Mouse (Mus musculus) small intestine, adult 2 months (tissue): ENCODE results near the gene Mtch1.

Source experiments
- CTCF ChIP-seq: fragments of 200-500 bp; IDR thresholded peaks from 2 replicates; pipeline ENCODE4 v1.5.1; 2012; ENCODE audit warnings: low read depth, mild to moderate bottlenecking, control low read depth, inconsistent platforms, low read length, moderate library complexity, mixed read lengths; ENCODE audit not compliant: insufficient replicate concordance, insufficient read length; ENCODE audit errors: extremely low read depth
- POLR2A ChIP-seq: fragments of 200-500 bp; IDR thresholded peaks from 2 replicates; pipeline ENCODE4 v1.6.1; 2012; ENCODE audit warnings: low read depth, mild to moderate bottlenecking, control low read depth, inconsistent platforms, low read length, moderate library complexity

GRCm38 (mm10) chr17:29301421-29301820 lies 46.3 kb downstream of the Mtch1 start:
- TF ChIP-seq CTCF (no peak), POLR2A (no peak)
